Mouse (Mus musculus): ENCODE results near the gene Tbl1xr1. TPM values are rescaled to one million over a fixed set of nuclear protein-coding genes. Genes with fewer than 3 reads are reported as not detected.

Tbl1xr1 gene
- total and polyA plus RNA-seq, 3 experiments = 33.9 to 185 (median 45.6) TPM

DNA sequence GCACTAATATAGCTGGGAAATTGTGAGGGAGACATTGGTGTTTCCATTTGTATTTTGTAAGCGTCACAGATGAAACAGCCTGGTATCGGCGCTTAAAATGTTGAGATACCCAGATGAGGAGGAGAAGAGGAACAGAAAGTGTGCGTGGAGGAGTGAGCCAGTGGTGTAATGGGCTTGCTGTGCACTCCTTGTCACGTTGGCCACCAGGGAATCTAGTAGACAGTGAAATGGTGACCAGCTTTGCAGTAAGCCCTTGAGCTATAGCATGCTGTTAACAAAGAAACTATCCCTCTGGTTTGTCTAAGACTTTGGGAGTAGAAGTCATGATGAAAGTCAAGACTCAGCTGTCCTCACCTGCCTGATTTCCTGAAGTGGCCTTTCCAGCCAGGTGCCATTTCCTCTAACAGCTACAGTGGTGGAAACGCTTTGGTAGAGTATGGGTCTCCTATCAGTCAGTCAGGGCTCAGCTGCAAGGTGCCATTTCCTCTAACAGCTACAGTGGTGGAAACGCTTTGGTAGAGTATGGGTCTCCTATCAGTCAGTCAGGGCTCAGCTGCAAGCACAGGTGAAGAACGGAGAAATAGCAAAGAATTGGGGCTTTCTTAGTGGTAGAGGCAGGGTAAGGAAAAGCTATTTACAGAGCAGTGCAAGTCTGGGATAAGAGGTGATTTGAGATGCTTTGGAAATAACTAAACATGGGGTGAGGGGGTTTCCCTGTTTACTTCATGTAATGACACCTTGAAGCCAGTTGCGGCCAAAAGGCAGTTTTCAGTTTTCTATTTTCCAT, 61.5 kb downstream of the Tbl1xr1 start:
- Histone ChIP-seq H3K4me3 (ENCODE audit: control insufficient read depth in 1 of 2, insufficient read depth in 1 of 2, low read depth in 2 of 2, low read length in 2 of 2) (no peak overlapping the region), H3K9ac (ENCODE audit: control insufficient read depth, low read depth, low read length, poor library complexity, severe bottlenecking) (no peak overlapping the region), H3K27me3 (ENCODE audit: control insufficient read depth in 1 of 2, insufficient read depth in 2 of 2, low read length in 2 of 2) (no peaks in the 10 kb centered on the region), H3K36me3 (ENCODE audit: control insufficient read depth in 1 of 2, insufficient read depth in 2 of 2, low read length in 2 of 2) (peaks cover 1 to 31% of the 10 kb centered on the region in 2 experiments; a peak in 2 of 4 replicates), H3K79me2 (ENCODE audit: control insufficient read depth, insufficient read depth, low read length, poor library complexity) (peaks cover 45% of the 10 kb centered on the region), H3K27ac (ENCODE audit: control insufficient read depth, low read depth, low read length) (0 out of 2 replicates have a peak overlapping the region, but pooled peaks have one; percentile 3), H3K4me1 (ENCODE audit: control insufficient read depth in 1 of 2, insufficient read depth in 2 of 2, low read length in 2 of 2) (peaks cover 20 to 23% of the 10 kb centered on the region in 2 experiments), H3K9me3 (replicated peaks; ENCODE audit: insufficient read depth, low read length) (no peaks in the 10 kb centered on the region)
- no peak for DNase-seq (ENCODE audit: low read depth, low spot score)
- TF ChIP-seq ZC3H11A (IDR thresholded peaks at IDR 0.05; ENCODE audit: low read depth, low read length) = no peak
- TF ChIP-seq CHD2 (IDR thresholded peaks at IDR 0.05; ENCODE audit: low read length) = no peak
- no peak for TF ChIP-seq TCF12 (IDR thresholded peaks at IDR 0.05; ENCODE audit: low read depth, low read length)
- TF ChIP-seq ELF1 (IDR thresholded peaks at IDR 0.05; ENCODE audit: low read depth, low read length) = no peak
- TF ChIP-seq TAL1 (IDR thresholded peaks at IDR 0.05; ENCODE audit: low read length) = no peak
- TF ChIP-seq SIN3A (IDR thresholded peaks at IDR 0.05; ENCODE audit: low read length) = no peak
- no peak for TF ChIP-seq E2F4 (IDR thresholded peaks at IDR 0.05; ENCODE audit: borderline replicate concordance, low read depth, low read length)
- TF ChIP-seq BHLHE40 (IDR thresholded peaks at IDR 0.05; ENCODE audit: borderline replicate concordance, low read depth, low read length) = no peak
- no peak for TF ChIP-seq NELFE (IDR thresholded peaks at IDR 0.05; ENCODE audit: low read depth, low read length)
- TF ChIP-seq GATA1 (IDR thresholded peaks at IDR 0.05; ENCODE audit: low read depth, low read length) = no peak
- no peak for TF ChIP-seq POLR2AphosphoS5 (IDR thresholded peaks at IDR 0.05; ENCODE audit: borderline replicate concordance, low read depth, low read length)
- TF ChIP-seq GABPA (IDR thresholded peaks at IDR 0.05; ENCODE audit: low read depth, low read length) = no peak

DNA sequence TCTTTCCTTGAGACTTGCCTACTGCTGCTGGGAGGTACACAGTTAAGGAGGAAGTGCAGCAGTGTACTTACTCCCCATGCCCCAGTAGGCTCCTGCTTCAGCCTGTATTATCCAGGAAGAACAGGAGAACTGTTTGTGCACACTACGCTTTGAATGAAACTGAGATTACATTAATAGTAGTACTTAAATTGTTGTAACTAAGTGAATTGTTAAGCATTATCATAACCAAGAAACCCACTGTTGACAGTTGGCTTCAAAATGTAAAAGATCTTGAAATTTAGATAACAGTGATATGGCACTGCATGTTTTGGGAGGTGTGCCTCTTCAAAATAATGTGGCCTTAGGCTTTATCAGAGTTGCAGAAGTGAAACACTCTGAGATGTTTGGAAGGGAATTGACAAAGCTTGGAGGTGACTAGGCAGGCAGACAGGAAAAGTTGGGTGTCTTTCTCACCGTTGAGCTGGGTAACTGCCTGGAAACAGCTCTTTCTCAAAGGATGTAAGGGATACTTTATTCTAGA, 62.2 kb downstream of the Tbl1xr1 start:
- Histone ChIP-seq H3K27me3 (ENCODE audit: control insufficient read depth in 1 of 2, insufficient read depth in 2 of 2, low read length in 2 of 2) (no peaks in the 10 kb centered on the region), H3K36me3 (ENCODE audit: control insufficient read depth in 1 of 2, insufficient read depth in 2 of 2, low read length in 2 of 2) (peaks cover 1 to 32% of the 10 kb centered on the region in 2 experiments; a peak in 2 of 4 replicates), H3K79me2 (ENCODE audit: control insufficient read depth, insufficient read depth, low read length, poor library complexity) (peaks cover 43% of the 10 kb centered on the region), H3K4me1 (ENCODE audit: control insufficient read depth in 1 of 2, insufficient read depth in 2 of 2, low read length in 2 of 2) (peaks cover 20 to 24% of the 10 kb centered on the region in 2 experiments), H3K27ac (ENCODE audit: control insufficient read depth, low read depth, low read length) (0 out of 2 replicates have a peak overlapping the region, but pooled peaks have one; percentile 3), H3K9ac (ENCODE audit: control insufficient read depth, low read depth, low read length, poor library complexity, severe bottlenecking) (no peak overlapping the region), H3K9me3 (replicated peaks; ENCODE audit: insufficient read depth, low read length) (no peaks in the 10 kb centered on the region), H3K4me3 (ENCODE audit: control insufficient read depth in 1 of 2, insufficient read depth in 1 of 2, low read depth in 2 of 2, low read length in 2 of 2) (no peak overlapping the region)
- DNase-seq (ENCODE audit: low read depth, low spot score) = peak; percentile 62
- TF ChIP-seq E2F4 (IDR thresholded peaks at IDR 0.05; ENCODE audit: borderline replicate concordance, low read depth, low read length) = no peak
- TF ChIP-seq SIN3A (IDR thresholded peaks at IDR 0.05; ENCODE audit: low read length) = peak; percentile 60; the same call in 1 of the 2 replicates
- TF ChIP-seq MEF2A (IDR thresholded peaks at IDR 0.05; ENCODE audit: extremely low read depth, insufficient replicate concordance, low read depth, low read length, poor library complexity, severe bottlenecking) = no peak
- TF ChIP-seq CHD1 (IDR thresholded peaks at IDR 0.05; ENCODE audit: low read depth, low read length) = no peak
- TF ChIP-seq NRF1 (IDR thresholded peaks at IDR 0.05; ENCODE audit: insufficient read depth, low read depth, low read length, poor library complexity, severe bottlenecking) = no peak
- TF ChIP-seq MAX (IDR thresholded peaks at IDR 0.05; ENCODE audit: low read length) = no peak
- no peak for TF ChIP-seq CHD2 (IDR thresholded peaks at IDR 0.05; ENCODE audit: low read length)
- TF ChIP-seq CTCF (IDR thresholded peaks at IDR 0.05 in 2 of 3, conservative IDR thresholded peaks at IDR 0.05 in 1 of 3; ENCODE audit: control insufficient read depth in 1 of 3, insufficient read depth in 1 of 3, low read depth in 2 of 3, low read length in 3 of 3, poor library complexity in 1 of 3, severe bottlenecking in 1 of 3) = no peak
- TF ChIP-seq NELFE (IDR thresholded peaks at IDR 0.05; ENCODE audit: low read depth, low read length) = no peak
- TF ChIP-seq ZMIZ1 (IDR thresholded peaks at IDR 0.05; ENCODE audit: low read depth, low read length) = no peak
- no peak for TF ChIP-seq MAZ (IDR thresholded peaks at IDR 0.05; ENCODE audit: low read depth, low read length)
- no peak; the same call in 1 of the 2 replicates for TF ChIP-seq MXI1 (IDR thresholded peaks at IDR 0.05; ENCODE audit: low read depth, low read length)
- peak; percentile 57 for TF ChIP-seq RCOR1 (IDR thresholded peaks at IDR 0.05; ENCODE audit: low read depth, low read length)
- peak; percentile 59; a peak in 1 of 4 replicates for TF ChIP-seq EP300 (IDR thresholded peaks at IDR 0.05; ENCODE audit: low read depth in 1 of 2, low read length in 2 of 2)
- TF ChIP-seq SMC3 (IDR thresholded peaks at IDR 0.05; ENCODE audit: low read depth, low read length) = no peak
- TF ChIP-seq MYB (IDR thresholded peaks at IDR 0.05; ENCODE audit: low read depth, low read length) = no peak
- peak; percentile 52; the same call in 1 of the 2 replicates for TF ChIP-seq TCF12 (IDR thresholded peaks at IDR 0.05; ENCODE audit: low read depth, low read length)
- TF ChIP-seq ZNF384 (IDR thresholded peaks at IDR 0.05; ENCODE audit: low read depth, low read length) = no peak
- TF ChIP-seq RAD21 (IDR thresholded peaks at IDR 0.05; ENCODE audit: low read depth, low read length) = no peak
- TF ChIP-seq ETS1 (IDR thresholded peaks at IDR 0.05; ENCODE audit: low read depth, low read length) = peak; percentile 58; the same call in 1 of the 2 replicates
- TF ChIP-seq ZC3H11A (IDR thresholded peaks at IDR 0.05; ENCODE audit: low read depth, low read length) = no peak
- 0 out of 2 replicates have a peak, but pooled peaks have one; percentile 39 for TF ChIP-seq ELF1 (IDR thresholded peaks at IDR 0.05; ENCODE audit: low read depth, low read length)
- no peak for TF ChIP-seq ZKSCAN1 (IDR thresholded peaks at IDR 0.05; ENCODE audit: low read depth, low read length)
